Mouse (Mus musculus): ENCODE measurements around the gene Mrpl34. TPM values are rescaled to one million over a fixed set of nuclear protein-coding genes. Genes with fewer than 3 reads are reported as not detected.

Mrpl34 gene
- polyA plus RNA-seq, 1 experiment from 2014 or later, result 222 TPM

GRCm38 (mm10) chr8:71460716-71461115 lies 4.0 kb upstream of the Mrpl34 start:
- peaks cover 57% of the 10 kb centered on the region for H3K4me1 ChIP-seq (replicated peaks)
- no peaks in the 10 kb centered on the region for H3K9me3 ChIP-seq
- WGBS, result 93% methylated on average over 6 of the region's 6 CpGs
- no peak overlapping the region for H3K4me2 ChIP-seq
- no peak overlapping the region for H3K4me3 ChIP-seq
- no peaks in the 10 kb centered on the region for H3K27me3 ChIP-seq
- H3K27ac ChIP-seq, result no peak overlapping the region
- H3K9ac ChIP-seq, result peak overlapping the region; percentile 29; the same call in 1 of the 2 replicates
- no peak for ATAC-seq (ENCODE audit: low FRiP score)
- peaks cover 55% of the 10 kb centered on the region for H3K36me3 ChIP-seq

GRCm38 (mm10) chr8:71461152-71461840 lies 3.5 kb upstream of the Mrpl34 start:
- no peaks in the 10 kb centered on the region for H3K27me3 ChIP-seq
- H3K4me1 ChIP-seq (replicated peaks), result peaks cover 61% of the 10 kb centered on the region
- H3K4me3 ChIP-seq, result peak overlapping the region; percentile 88
- H3K27ac ChIP-seq, result no peak overlapping the region
- H3K4me2 ChIP-seq, result peak overlapping the region; percentile 93
- 79% methylated on average over 47 of the region's 47 CpGs for whole genome bisulfite sequencing
- H3K9ac ChIP-seq, result peak overlapping the region; percentile 92
- H3K9me3 ChIP-seq, result no peaks in the 10 kb centered on the region
- peaks cover 53% of the 10 kb centered on the region for H3K36me3 ChIP-seq
- no peak for ATAC-seq (ENCODE audit: low FRiP score)

GRCm38 (mm10) chr8:71462191-71462590 lies 2.6 kb upstream of the Mrpl34 start:
- H3K27ac ChIP-seq, result peak overlapping the region; percentile 87
- ATAC-seq (ENCODE audit: low FRiP score), result no peak

GRCm38 (mm10) chr8:71462786-71463185 lies 2.0 kb upstream of the Mrpl34 start:
- Histone ChIP-seq H3K36me3 (peaks cover 38% of the 10 kb centered on the region), H3K4me1 (replicated peaks) (peaks cover 61% of the 10 kb centered on the region), H3K4me3 (peak overlapping the region; percentile 88), H3K27me3 (no peaks in the 10 kb centered on the region), H3K27ac (peak overlapping the region; percentile 87), H3K4me2 (peak overlapping the region; percentile 93), H3K9ac (peak overlapping the region; percentile 92), H3K9me3 (no peaks in the 10 kb centered on the region)
- 6% methylated on average over 16 of the region's 16 CpGs for WGBS
- ATAC-seq (ENCODE audit: low FRiP score), result 0 out of 2 replicates have a peak, but pooled peaks have one; percentile 2

More at GRCm38 (mm10) chr8:71462191-71462590, 2.6 kb upstream of the Mrpl34 start:
- Histone ChIP-seq H3K27me3 (no peaks in the 10 kb centered on the region), H3K4me1 (replicated peaks) (peaks cover 61% of the 10 kb centered on the region), H3K9ac (peak overlapping the region; percentile 92), H3K36me3 (peaks cover 44% of the 10 kb centered on the region), H3K9me3 (no peaks in the 10 kb centered on the region), H3K4me3 (peak overlapping the region; percentile 88), H3K4me2 (peak overlapping the region; percentile 93)
- WGBS, result 72% methylated on average over 4 of the region's 4 CpGs

- Histone ChIP-seq H3K36me3 (peaks cover 32% of the 10 kb centered on the region), H3K4me2 (peak within 1 kb of the TSS; percentile 93), H3K27me3 (no peaks in the 10 kb centered on the region), H3K9me3 (no peaks in the 10 kb centered on the region), H3K27ac (peak within 1 kb of the TSS; percentile 87), H3K4me3 (peak within 1 kb of the TSS; percentile 88), H3K9ac (peak within 1 kb of the TSS; percentile 92), H3K4me1 (replicated peaks) (peaks cover 61% of the 10 kb centered on the region)
- under 1% methylated on average over 55 of the region's 55 CpGs for WGBS
- ATAC-seq (ENCODE audit: low FRiP score), result peak; percentile 85
These were observed 1.3 kb upstream of the Mrpl34 start, which contains the start of gene Abhd8 for GRCm38 (mm10) chr8:71463188-71464033. Gene Abhd8 (minus strand): TSS chr8:71463655.

GRCm38 (mm10) chr8:71465733-71466132 lies 974 bp downstream of the Mrpl34 start:
- no peak for ATAC-seq (ENCODE audit: low FRiP score)
- Histone ChIP-seq H3K36me3 (peaks cover 13% of the 10 kb centered on the region), H3K27me3 (no peaks in the 10 kb centered on the region), H3K4me2 (peak overlapping the region; percentile 93), H3K9me3 (no peaks in the 10 kb centered on the region), H3K9ac (peak overlapping the region; percentile 83), H3K4me3 (peak overlapping the region; percentile 88), H3K27ac (no peak overlapping the region), H3K4me1 (replicated peaks) (peaks cover 52% of the 10 kb centered on the region)
- 88% methylated on average over 8 of the region's 8 CpGs for WGBS

- peak overlapping the region; percentile 83; the same call in 1 of the 2 replicates for H3K9ac ChIP-seq
- H3K27ac ChIP-seq, result no peak overlapping the region
- H3K27me3 ChIP-seq, result no peaks in the 10 kb centered on the region
- peaks cover 13% of the 10 kb centered on the region for H3K36me3 ChIP-seq
- H3K4me1 ChIP-seq (replicated peaks), result peaks cover 52% of the 10 kb centered on the region
- H3K9me3 ChIP-seq, result no peaks in the 10 kb centered on the region
- H3K4me2 ChIP-seq, result no peak overlapping the region
- H3K4me3 ChIP-seq, result no peak overlapping the region
- 95% methylated on average over 5 of the region's 5 CpGs for WGBS
- no peak for ATAC-seq (ENCODE audit: low FRiP score)
These were observed 1.4 kb downstream of the Mrpl34 start for GRCm38 (mm10) chr8:71466198-71466597.

GRCm38 (mm10) chr8:71467201-71467600 lies 2.4 kb downstream of the Mrpl34 start:
- Histone ChIP-seq H3K9me3 (no peaks in the 10 kb centered on the region), H3K4me3 (no peak overlapping the region), H3K9ac (no peak overlapping the region), H3K4me1 (replicated peaks) (peaks cover 44% of the 10 kb centered on the region), H3K36me3 (peaks cover 18% of the 10 kb centered on the region), H3K27me3 (no peaks in the 10 kb centered on the region), H3K27ac (no peak overlapping the region), H3K4me2 (no peak overlapping the region)
- ATAC-seq (ENCODE audit: low FRiP score), result no peak
- WGBS, result 94% methylated on average over 2 of the region's 2 CpGs

- no peak overlapping the region for H3K9ac ChIP-seq
- H3K9me3 ChIP-seq, result no peaks in the 10 kb centered on the region
- H3K27me3 ChIP-seq, result no peaks in the 10 kb centered on the region
- H3K4me2 ChIP-seq, result no peak overlapping the region
- no peak for ATAC-seq (ENCODE audit: low FRiP score)
- no peak overlapping the region for H3K27ac ChIP-seq
- peaks cover 37% of the 10 kb centered on the region for H3K4me1 ChIP-seq (replicated peaks)
- peaks cover 26% of the 10 kb centered on the region for H3K36me3 ChIP-seq
- WGBS, result 91% methylated on average over 1 of the region's 1 CpGs
- no peak overlapping the region for H3K4me3 ChIP-seq
These were observed 3.2 kb downstream of the Mrpl34 start for GRCm38 (mm10) chr8:71468001-71468400.

- Histone ChIP-seq H3K27ac (peak within 1 kb of the TSS; percentile 92), H3K4me1 (replicated peaks) (peaks cover 34% of the 10 kb centered on the region), H3K9me3 (no peaks in the 10 kb centered on the region), H3K4me2 (peak within 1 kb of the TSS; percentile 75), H3K27me3 (no peaks in the 10 kb centered on the region), H3K9ac (peak within 1 kb of the TSS; percentile 83), H3K36me3 (peaks cover 35% of the 10 kb centered on the region), H3K4me3 (peak within 1 kb of the TSS; percentile 75)
- peak; percentile 90 for ATAC-seq (ENCODE audit: low FRiP score)
- under 1% methylated on average over 37 of the region's 52 CpGs for WGBS
These were observed 4.2 kb downstream of the Mrpl34 start, which contains the start of gene Dda1 for GRCm38 (mm10) chr8:71468916-71469315. Gene Dda1 (plus strand): TSS chr8:71469199.

- H3K4me2 ChIP-seq, result peak overlapping the region; percentile 75
- WGBS, result 2% methylated on average over 24 of the region's 24 CpGs
- no peaks in the 10 kb centered on the region for H3K9me3 ChIP-seq
These were observed 4.7 kb downstream of the Mrpl34 start for GRCm38 (mm10) chr8:71469411-71469810.

More at GRCm38 (mm10) chr8:71469411-71469810, 4.7 kb downstream of the Mrpl34 start:
- Histone ChIP-seq H3K27ac (peak overlapping the region; percentile 92), H3K36me3 (peaks cover 40% of the 10 kb centered on the region), H3K9ac (peak overlapping the region; percentile 83), H3K4me1 (replicated peaks) (peaks cover 29% of the 10 kb centered on the region), H3K4me3 (peak overlapping the region; percentile 75), H3K27me3 (no peaks in the 10 kb centered on the region)
- ATAC-seq (ENCODE audit: low FRiP score), result peak; percentile 57

Measured in hindbrain, embryonic 13.5 days (tissue).